Comparison of ENCODE assay signal across 8 mouse cellular contexts in genomic region chr7:19361720-19362119, GRCm38 (mm10). TPM values are rescaled to one million over a fixed set of nuclear protein-coding genes. Genes with fewer than 3 reads are reported as not detected.
DNase-seq lines count a peak whose midpoint lies in the region; ATAC-seq and TF ChIP-seq lines count a peak whose summit lies in the region.

No protein-coding gene starts in this region.

- TF ChIP-seq POLR2A in brain, embryonic 14.5 days (IDR thresholded peaks at IDR 0.05; ENCODE audit: borderline replicate concordance, extremely low read depth, insufficient read depth, insufficient read length, poor library complexity, severe bottlenecking): no peak

- peaks cover 15% of the 10 kb centered on the region for H3K36me3 ChIP-seq in forebrain, embryonic 10.5 days (replicated peaks)
- peaks cover 7% of the 10 kb centered on the region; the same call in 1 of the 2 replicates for H3K36me3 ChIP-seq in lung, embryonic 15.5 days

- DNase-seq in ES-CJ7 (ENCODE audit: low read depth, low spot score): peak; percentile 79
- DNase-seq in brain, embryonic 14.5 days (ENCODE audit: low read depth): peak; percentile 43
- DNase-seq in forebrain, embryonic 10.5 days (ENCODE audit: extremely low spot score, low spot score): peak; percentile 70
- peak; percentile 87 to 88 for DNase-seq in heart, postnatal 14 days
- peak; percentile 82 to 84 for DNase-seq in kidney, postnatal 4 days
- DNase-seq in thymus, postnatal 4 days: peak; percentile 94

- peak overlapping the region; percentile 88 for H3K4me3 ChIP-seq in forebrain, embryonic 10.5 days
- peak overlapping the region; percentile 65 for H3K4me3 ChIP-seq in lung, embryonic 15.5 days

- H3K27ac ChIP-seq in forebrain, embryonic 10.5 days: no peak overlapping the region
- H3K27ac ChIP-seq in lung, embryonic 15.5 days: peak overlapping the region; percentile 31; the same call in 1 of the 2 replicates

- peaks cover 56% of the 10 kb centered on the region for H3K4me1 ChIP-seq in forebrain, embryonic 10.5 days
- peaks cover 32% of the 10 kb centered on the region for H3K4me1 ChIP-seq in lung, embryonic 15.5 days

- peak overlapping the region; percentile 55 for H3K9ac ChIP-seq in lung, embryonic 15.5 days

- 11% methylated on average over 16 of the region's 16 CpGs for WGBS in forebrain, embryonic 10.5 days
- 9% methylated on average over 16 of the region's 16 CpGs for WGBS in lung, embryonic 15.5 days

- no peaks in the 10 kb centered on the region for H3K9me3 ChIP-seq in forebrain, embryonic 10.5 days
- H3K9me3 ChIP-seq in lung, embryonic 15.5 days: no peaks in the 10 kb centered on the region

- intact Hi-C loops in heart, postnatal 14 days (cut with DNase I): loop anchor here (5.0 kb wide), 1 partner anchor 64 kb away; no protein-coding TSS in a partner anchor

- peak overlapping the region; percentile 97 for H3K4me2 ChIP-seq in lung, embryonic 15.5 days

- H3K27me3 ChIP-seq in forebrain, embryonic 10.5 days (ENCODE audit: poor library complexity, severe bottlenecking): peaks cover 18% of the 10 kb centered on the region
- no peaks in the 10 kb centered on the region for H3K27me3 ChIP-seq in lung, embryonic 15.5 days

- peak; percentile 67 for TF ChIP-seq CTCF in brain, embryonic 14.5 days (IDR thresholded peaks at IDR 0.05; ENCODE audit: borderline replicate concordance, extremely low read depth, insufficient read depth, insufficient read length)

- no peak for ATAC-seq in lung, embryonic 15.5 days (ENCODE audit: borderline replicate concordance, extremely low read depth, low FRiP score, low TSS enrichment)
- ATAC-seq in neutrophil, adult 5-6 weeks (ENCODE audit: extremely low read depth, insufficient number of reproducible peaks, low FRiP score, poor library complexity, severe bottlenecking): peak; percentile 37

RNA-seq across cellular contexts. Expression of gene Ppp1r13l, which starts 2.2 kb away (rescaled TPM):
- polyA plus RNA-seq in brain, embryonic 14.5 days (2012; rRNA removed): 8.2 and 8.9 TPM in 2 replicates
- polyA plus RNA-seq in forebrain, embryonic 10.5 days (2016; fragmentation: Nextera tagmentation; extraction: Ambion mirVana): 5.4 and 6.3 TPM in 2 replicates
- total RNA-seq in heart, postnatal 14 days (2021): 10 to 100 TPM; 25.0 to 28.4 TPM
- polyA plus RNA-seq in lung, embryonic 15.5 days (2015; fragmentation: Nextera tagmentation; extraction: Ambion mirVana): 6.3 and 6.8 TPM in 2 replicates
- 0.12 and 0.37 TPM in 2 replicates for total RNA-seq in neutrophil, adult 5-6 weeks (2017)

RNA-seq across cellular contexts. Expression of gene Cd3eap, which starts 2.4 kb away (rescaled TPM):
- polyA plus RNA-seq in brain, embryonic 14.5 days (2012; rRNA removed): 11.9 and 12.7 TPM in 2 replicates
- polyA plus RNA-seq in forebrain, embryonic 10.5 days (2016; fragmentation: Nextera tagmentation; extraction: Ambion mirVana): 30.9 and 32.2 TPM in 2 replicates
- 1 to 10 TPM; 6.5 to 9.4 TPM for total RNA-seq in heart, postnatal 14 days (2021)
- 20.1 and 21.7 TPM in 2 replicates for polyA plus RNA-seq in lung, embryonic 15.5 days (2015; fragmentation: Nextera tagmentation; extraction: Ambion mirVana)
- total RNA-seq in neutrophil, adult 5-6 weeks (2017): 7.1 and 7.3 TPM in 2 replicates

RNA-seq across cellular contexts. Expression of gene Ercc1, which starts 17.1 kb away (rescaled TPM):
- polyA plus RNA-seq in brain, embryonic 14.5 days (2012; rRNA removed): 65.1 and 81.9 TPM in 2 replicates
- polyA plus RNA-seq in forebrain, embryonic 10.5 days (2016; fragmentation: Nextera tagmentation; extraction: Ambion mirVana): 95.3 and 96.1 TPM in 2 replicates
- total RNA-seq in heart, postnatal 14 days (2021): 10 to 100 TPM; 41.1 to 48.0 TPM
- polyA plus RNA-seq in lung, embryonic 15.5 days (2015; fragmentation: Nextera tagmentation; extraction: Ambion mirVana): 86.4 and 88.6 TPM in 2 replicates
- 19.6 and 28.2 TPM in 2 replicates for total RNA-seq in neutrophil, adult 5-6 weeks (2017)

RNA-seq across cellular contexts. Expression of gene Ercc2, which starts 20.1 kb away (rescaled TPM):
- 81.7 and 106 TPM in 2 replicates for polyA plus RNA-seq in brain, embryonic 14.5 days (2012; rRNA removed)
- polyA plus RNA-seq in forebrain, embryonic 10.5 days (2016; fragmentation: Nextera tagmentation; extraction: Ambion mirVana): 26.9 and 28.7 TPM in 2 replicates
- total RNA-seq in heart, postnatal 14 days (2021): 10 to 100 TPM; 12.4 to 15.7 TPM
- polyA plus RNA-seq in lung, embryonic 15.5 days (2015; fragmentation: Nextera tagmentation; extraction: Ambion mirVana): 14.4 and 15.7 TPM in 2 replicates
- total RNA-seq in neutrophil, adult 5-6 weeks (2017): 27.4 and 30.1 TPM in 2 replicates

RNA-seq across cellular contexts. Expression of gene Klc3, which starts 42.2 kb away (rescaled TPM):
- 1.5 and 2.5 TPM in 2 replicates for polyA plus RNA-seq in brain, embryonic 14.5 days (2012; rRNA removed)
- 3.6 and 4.8 TPM in 2 replicates for polyA plus RNA-seq in forebrain, embryonic 10.5 days (2016; fragmentation: Nextera tagmentation; extraction: Ambion mirVana)
- total RNA-seq in heart, postnatal 14 days (2021): under 1 TPM; 0.45 to 0.63 TPM
- 13.3 and 18.4 TPM in 2 replicates for polyA plus RNA-seq in lung, embryonic 15.5 days (2015; fragmentation: Nextera tagmentation; extraction: Ambion mirVana)
- total RNA-seq in neutrophil, adult 5-6 weeks (2017): 0.81 TPM in 1 of 2 replicates, not detected in the other

Comparison
In these comparisons a context has a peak if more than half of its experiments do, and no peak if none do; other contexts are left out.
1. DNase-seq: peak in every context shown above with its lines; median percentile 94 in thymus, postnatal 4 days; 88 in heart, postnatal 14 days; 83 in kidney, postnatal 4 days; 79 in ES-CJ7; 70 in forebrain, embryonic 10.5 days; 43 in brain, embryonic 14.5 days.